Mouse (Mus musculus) c-Kit-positive CD71-positive TER-119-negative erythroid progenitor cells, embryonic 14.5 days (primary cell): ENCODE measurements around the gene Pard3b.
"Not testable (repeated sequence)": the region's sequence is repeated elsewhere in the genome, so short reads cannot be mapped to it uniquely, and the experiment has no call there.

ENCODE experiments used
- DNase-seq: peaks from one replicate; pipeline ENCODE4 v3.0.0-alpha.2; 2013; ENCODE audit warnings: low read depth

Gene Pard3b

DNA sequence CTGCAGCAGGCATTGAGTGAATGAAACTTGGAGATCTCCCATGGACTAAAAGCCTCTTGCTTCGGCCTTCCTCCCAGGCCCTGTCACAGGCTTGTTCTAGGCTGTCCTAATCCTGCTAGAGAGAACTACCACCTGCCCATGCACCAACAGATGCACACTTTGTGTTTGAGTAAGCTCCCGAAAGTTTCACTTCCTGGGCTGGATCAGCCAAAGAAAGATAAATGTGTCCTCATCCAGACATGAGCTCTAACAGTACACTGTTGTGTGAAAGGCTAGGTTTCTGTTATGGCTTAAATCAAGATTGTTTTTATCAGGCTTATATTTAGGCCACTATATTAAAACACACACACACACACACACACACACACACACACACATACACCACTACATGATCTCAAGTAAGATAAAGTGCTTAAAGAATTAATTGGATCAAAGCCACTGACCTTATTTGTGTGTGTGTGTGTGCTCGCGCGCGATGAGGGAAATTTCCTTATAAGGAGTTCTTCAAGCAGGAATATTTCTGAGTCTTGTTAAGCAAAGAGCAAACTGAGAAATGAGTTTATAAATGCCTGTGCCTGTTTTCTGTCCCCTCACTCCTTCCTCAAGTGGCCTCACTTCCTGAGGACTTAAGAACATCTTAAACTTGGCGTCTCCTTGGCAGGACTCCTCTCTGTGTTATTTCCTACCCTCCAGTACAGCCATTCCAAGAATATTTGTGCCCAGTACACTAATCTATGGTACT is 940.6 kb downstream of the Pard3b start:
- no peak for DNase-seq

GRCm38 (mm10) chr1:62580314-62580935 is 941.8 kb downstream of the Pard3b start:
- no peak for DNase-seq

DNA sequence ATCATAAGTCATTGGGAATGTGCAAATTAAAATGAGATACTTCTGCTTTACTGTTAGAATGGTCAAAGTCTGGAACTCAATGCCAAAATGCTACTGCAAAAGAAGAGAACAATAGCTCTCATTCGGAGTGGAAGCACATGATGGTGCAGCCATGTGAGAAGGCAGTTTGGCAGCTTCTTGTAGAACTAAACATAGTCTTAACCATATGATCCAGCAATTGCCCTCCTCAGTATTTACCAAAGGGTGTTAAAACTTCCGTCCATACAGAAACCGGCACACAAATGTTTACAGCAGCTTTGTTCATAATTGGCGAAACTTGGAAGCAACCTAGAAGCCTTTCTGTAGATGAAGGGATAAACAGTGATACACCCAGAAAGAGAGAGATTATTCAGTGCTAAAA is 943.9 kb downstream of the Pard3b start:
- DNase-seq: no peak

DNA sequence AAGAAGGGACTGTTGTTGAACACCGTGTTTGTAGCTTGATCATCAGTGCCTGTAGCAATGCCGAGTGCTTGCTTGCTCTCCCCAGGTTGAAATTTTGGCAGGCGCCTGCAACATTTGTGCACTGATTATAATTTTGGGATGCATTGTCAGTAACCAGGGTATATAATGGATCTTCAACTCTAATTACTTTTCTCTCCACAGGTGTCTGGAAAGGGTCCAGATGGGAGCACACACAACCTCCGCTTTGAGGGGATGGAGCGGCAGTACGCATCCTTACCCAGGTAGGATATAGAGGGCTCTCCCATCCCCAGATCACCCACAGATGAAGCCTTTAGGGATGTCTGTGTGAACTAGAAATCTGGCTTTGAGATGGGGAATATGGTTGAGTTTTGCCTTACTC is 948.9 kb downstream of the Pard3b start:
- no peak for DNase-seq

GRCm38 (mm10) chr1:62591296-62592031 is 952.8 kb downstream of the Pard3b start:
- DNase-seq: no peak

- no peak for DNase-seq
These were observed 956.8 kb downstream of the Pard3b start for GRCm38 (mm10) chr1:62595401-62595800.

DNA sequence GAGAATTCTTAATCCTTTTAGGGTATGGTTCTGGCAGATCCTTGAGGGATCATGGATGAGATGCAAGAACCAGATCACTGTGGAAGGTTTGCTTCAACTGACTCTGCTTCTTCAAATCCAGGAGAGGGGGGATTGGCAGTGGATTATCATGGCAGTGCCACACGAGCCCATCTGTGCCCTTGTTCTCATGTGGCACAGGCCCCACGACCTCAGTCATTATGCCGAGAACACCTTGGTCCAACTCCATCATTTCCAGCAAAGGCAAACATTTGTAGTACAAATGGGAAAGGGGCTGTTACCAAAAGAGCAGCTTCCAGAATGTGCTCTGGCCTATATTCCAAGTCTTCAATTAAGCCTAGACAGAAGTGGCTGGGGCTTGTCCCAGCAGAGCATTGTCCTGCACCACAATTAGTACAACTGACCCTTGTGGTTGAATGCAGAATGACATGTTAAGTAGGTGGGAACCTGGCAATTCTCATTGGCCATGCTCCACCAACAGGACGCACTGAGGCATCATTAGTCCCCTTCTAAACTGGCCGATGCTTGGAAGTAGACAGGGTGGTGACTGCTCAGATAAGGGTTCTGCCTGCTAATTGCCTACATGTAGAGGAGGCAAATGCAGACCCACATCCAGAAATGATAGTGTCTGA is 959.3 kb downstream of the Pard3b start:
- no peak for DNase-seq

DNA sequence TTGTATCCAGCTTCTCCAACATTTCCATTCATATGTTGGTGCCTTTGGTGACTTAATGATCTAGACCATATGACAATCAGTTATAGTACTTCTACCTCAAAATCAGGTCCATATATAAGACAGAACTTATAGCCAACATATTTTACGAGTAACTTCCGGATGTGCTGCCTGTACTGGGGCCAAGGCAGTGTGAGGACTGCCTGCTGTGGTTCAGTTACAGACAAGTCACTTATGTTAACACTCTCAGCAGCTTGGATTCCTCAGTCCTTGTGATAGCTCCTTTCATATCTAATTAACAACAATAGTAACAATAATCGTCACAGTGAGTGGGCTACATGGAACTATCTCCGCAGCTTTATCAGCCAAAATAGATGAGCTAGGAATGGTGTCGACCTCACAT is 959.9 kb downstream of the Pard3b start:
- no peak for DNase-seq

DNA sequence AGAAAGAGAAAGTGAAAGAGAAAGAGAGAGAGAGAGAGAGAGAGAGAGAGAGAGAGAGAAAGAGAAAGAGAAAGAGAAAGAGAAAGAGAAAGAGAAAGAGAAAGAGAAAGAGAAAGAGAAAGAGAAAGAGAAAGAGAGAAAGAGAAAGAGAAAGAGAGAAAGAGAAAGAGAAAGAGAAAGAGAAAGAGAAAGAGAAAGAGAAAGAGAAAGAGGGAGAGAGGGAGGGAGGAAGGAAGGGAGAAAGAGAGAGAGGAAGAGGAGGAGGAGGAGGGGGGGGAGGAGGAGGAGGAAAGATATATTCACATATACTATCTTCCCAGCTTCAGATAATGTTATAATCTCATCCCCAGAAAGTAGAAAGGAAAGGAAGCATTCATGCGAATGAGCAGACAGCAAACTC is 966.0 kb downstream of the Pard3b start:
- not testable (repeated sequence) for DNase-seq

- no peak for DNase-seq
These were observed 979.6 kb downstream of the Pard3b start for GRCm38 (mm10) chr1:62618109-62618665.

- DNase-seq: no peak
These were observed 980.8 kb downstream of the Pard3b start for GRCm38 (mm10) chr1:62619456-62619855.

GRCm38 (mm10) chr1:62622447-62622846 is 983.8 kb downstream of the Pard3b start:
- no peak for DNase-seq

- no peak for DNase-seq
These were observed 985.5 kb downstream of the Pard3b start for GRCm38 (mm10) chr1:62624166-62624565.

- DNase-seq: no peak
These were observed 986.2 kb downstream of the Pard3b start for GRCm38 (mm10) chr1:62624836-62625235.

- no peak for DNase-seq
These were observed 986.7 kb downstream of the Pard3b start for GRCm38 (mm10) chr1:62625332-62625731.

GRCm38 (mm10) chr1:62625819-62626505 is 987.3 kb downstream of the Pard3b start:
- DNase-seq: no peak

DNA sequence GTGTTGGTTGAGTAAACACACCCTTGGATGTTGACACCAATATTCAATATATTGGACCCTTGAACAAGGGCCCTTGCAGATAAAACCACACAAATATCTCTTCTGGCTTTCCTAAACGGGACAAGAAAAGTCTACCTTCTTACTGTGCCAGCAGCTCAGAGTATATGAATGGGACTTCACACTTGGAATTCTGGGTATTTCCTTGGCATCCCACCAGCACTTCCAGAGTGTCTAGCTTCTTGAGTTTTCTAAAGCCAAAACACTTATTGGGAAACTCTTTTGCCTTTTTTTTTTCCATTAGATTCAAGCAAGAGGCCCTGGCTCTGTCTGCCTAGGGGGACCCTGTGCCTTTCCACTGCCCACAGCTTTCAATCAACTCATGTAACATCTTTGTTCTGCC is 991.3 kb downstream of the Pard3b start:
- DNase-seq: no peak

DNA sequence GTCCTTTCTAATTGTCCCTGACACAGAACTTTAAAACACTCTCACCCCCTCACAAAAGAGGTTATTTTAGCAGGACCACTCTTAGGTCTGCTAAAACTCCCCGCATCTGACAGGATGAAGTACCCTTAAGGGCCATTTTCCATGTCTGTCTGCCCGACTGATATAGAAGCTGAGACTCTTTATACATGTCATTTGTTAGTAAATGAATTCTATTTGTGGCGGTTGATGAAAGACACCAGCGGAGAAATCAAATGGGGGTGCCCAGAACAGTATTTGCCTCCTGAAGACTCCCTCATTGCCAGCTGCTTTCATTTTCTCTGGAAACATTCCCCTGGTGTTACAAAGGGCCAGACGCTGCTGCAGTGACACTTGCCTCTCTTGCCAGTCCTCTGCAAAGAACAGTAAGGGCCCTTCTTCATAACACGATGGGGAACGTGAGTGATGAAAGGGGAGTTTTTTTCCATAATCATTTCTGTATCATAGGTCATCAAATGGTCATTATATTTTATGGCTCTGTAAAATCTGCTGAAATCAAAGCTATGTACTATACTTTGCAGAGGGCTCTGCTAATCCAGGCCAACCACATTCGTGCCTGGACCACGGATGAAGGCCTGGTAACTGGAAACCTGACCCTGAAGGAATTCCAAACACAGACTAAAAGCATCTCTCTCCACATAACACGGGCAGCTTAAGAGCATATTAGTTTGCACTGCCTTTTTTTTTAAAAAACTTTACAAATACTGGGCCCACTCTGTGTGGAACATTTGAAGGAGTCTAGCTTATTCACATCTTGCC is 993.1 kb downstream of the Pard3b start:
- no peak for DNase-seq

GRCm38 (mm10) chr1:62632886-62633285 is 994.3 kb downstream of the Pard3b start:
- DNase-seq: no peak

- DNase-seq: no peak
These were observed 996.6 kb downstream of the Pard3b start for GRCm38 (mm10) chr1:62635203-62635602.
